Mouse (Mus musculus): Measurements from ENCODE around the gene Grem1. TPM values are rescaled to one million over a fixed set of nuclear protein-coding genes. Genes with fewer than 3 reads are reported as not detected.
A peak's percentile ranks its signal among the peaks of the same experiment; 100 is the strongest.

The Grem1 gene
- total and polyA plus RNA-seq, 3 experiments = not detected

- dilution Hi-C loops (cut with MboI; ENCODE audit: extremely low pct_ligation_motif_present, extremely low pct_unique_long_range_greater_than_20kb, low sequenced_read_pairs) (no loop called here), in situ Hi-C loops (cut with MboI; ENCODE audit: low pct_ligation_motif_present, low pct_unique_long_range_greater_than_20kb, low sequenced_read_pairs) (no loop called here)
- no peak overlapping the region for H3K4me3 ChIP-seq (replicated peaks in 1 of 3; ENCODE audit: low read depth in 2 of 3, low read length in 2 of 3, poor library complexity in 1 of 3)
- H3K36me3 ChIP-seq (replicated peaks in 1 of 2; ENCODE audit: control insufficient read depth in 1 of 2, insufficient read depth in 1 of 2, low read length in 1 of 2) = no peaks in the 10 kb centered on the region
- H3K79me2 ChIP-seq (replicated peaks; ENCODE audit: control insufficient read depth, extremely low read depth, insufficient read depth, poor library complexity, severe bottlenecking) = no peaks in the 10 kb centered on the region
- no peaks in the 10 kb centered on the region for H3K27me3 ChIP-seq (replicated peaks)
- H3K4me1 ChIP-seq (ENCODE audit: control insufficient read depth in 1 of 2, insufficient read depth in 2 of 2) = peaks cover 7 to 22% of the 10 kb centered on the region in 2 experiments; a peak in 3 of 4 replicates
- no peak overlapping the region for H3K9ac ChIP-seq (ENCODE audit: insufficient read depth, low read depth)
- H3K27ac ChIP-seq (ENCODE audit: insufficient read depth, low read depth) = no peak overlapping the region
- no peak overlapping the region for H3K4me2 ChIP-seq (ENCODE audit: insufficient read depth, low read depth, poor library complexity, severe bottlenecking)
- TF ChIP-seq CHD1 (IDR thresholded peaks at IDR 0.05; ENCODE audit: low read depth, low read length) = no peak
- no peak for TF ChIP-seq ZC3H11A (IDR thresholded peaks at IDR 0.05; ENCODE audit: low read depth, low read length)
- TF ChIP-seq MXI1 (IDR thresholded peaks at IDR 0.05; ENCODE audit: low read depth, low read length) = no peak
- TF ChIP-seq UBTF (IDR thresholded peaks at IDR 0.05; ENCODE audit: low read depth, low read length) = no peak
- no peak for TF ChIP-seq MAFK (IDR thresholded peaks at IDR 0.05; ENCODE audit: insufficient replicate concordance, low read length)
- TF ChIP-seq TBP (conservative IDR thresholded peaks at IDR 0.05; ENCODE audit: low read depth, low read length) = no peak
- no peak for TF ChIP-seq POLR2A (IDR thresholded peaks at IDR 0.05; ENCODE audit: low read depth, low read length)
- peak; percentile 10 to 48; a peak in 2 of 4 replicates for TF ChIP-seq CTCF (conservative IDR thresholded peaks at IDR 0.05 in 1 of 2, IDR thresholded peaks at IDR 0.05 in 1 of 2; ENCODE audit: low read depth in 2 of 2, low read length in 2 of 2)
- TF ChIP-seq KAT2A (IDR thresholded peaks at IDR 0.05; ENCODE audit: insufficient replicate concordance, low read length) = no peak
- no peak for TF ChIP-seq HCFC1 (IDR thresholded peaks at IDR 0.05; ENCODE audit: low read depth, low read length)
- TF ChIP-seq TCF12 (IDR thresholded peaks at IDR 0.05; ENCODE audit: low read depth, low read length) = no peak
- TF ChIP-seq SMC3 (IDR thresholded peaks at IDR 0.05; ENCODE audit: low read depth, low read length) = 0 out of 2 replicates have a peak, but pooled peaks have one; percentile 11
- TF ChIP-seq RAD21 (IDR thresholded peaks at IDR 0.05; ENCODE audit: low read depth, low read length) = peak; percentile 29
- no peak for TF ChIP-seq RCOR1 (conservative IDR thresholded peaks at IDR 0.05; ENCODE audit: low read depth, low read length)
- no peak for TF ChIP-seq JUN (IDR thresholded peaks at IDR 0.05; ENCODE audit: insufficient read depth, low read depth, low read length)
- TF ChIP-seq MYC (IDR thresholded peaks at IDR 0.05; ENCODE audit: low read depth, low read length) = peak; percentile 70; the same call in 1 of the 2 replicates
- TF ChIP-seq SIN3A (IDR thresholded peaks at IDR 0.05; ENCODE audit: low read length) = no peak
- DNase-seq (ENCODE audit: extremely low read depth) = peak; percentile 6
- no peaks in the 10 kb centered on the region for H3K9me3 ChIP-seq (replicated peaks; ENCODE audit: low read length)
Observed at GRCm38 (mm10) chr2:113778036-113778435, 19.6 kb upstream of the Grem1 start.

- Histone ChIP-seq H3K4me1 (ENCODE audit: control insufficient read depth in 1 of 2, insufficient read depth in 2 of 2) (peaks cover 4 to 13% of the 10 kb centered on the region in 2 experiments; a peak in 3 of 4 replicates), H3K9ac (ENCODE audit: insufficient read depth, low read depth) (no peak overlapping the region), H3K27ac (ENCODE audit: insufficient read depth, low read depth) (no peak overlapping the region), H3K4me2 (ENCODE audit: insufficient read depth, low read depth, poor library complexity, severe bottlenecking) (no peak overlapping the region), H3K4me3 (replicated peaks in 1 of 3; ENCODE audit: low read depth in 2 of 3, low read length in 2 of 3, poor library complexity in 1 of 3) (no peak overlapping the region), H3K79me2 (replicated peaks; ENCODE audit: control insufficient read depth, extremely low read depth, insufficient read depth, poor library complexity, severe bottlenecking) (no peaks in the 10 kb centered on the region), H3K27me3 (replicated peaks) (no peaks in the 10 kb centered on the region), H3K36me3 (replicated peaks in 1 of 2; ENCODE audit: control insufficient read depth in 1 of 2, insufficient read depth in 1 of 2, low read length in 1 of 2) (no peaks in the 10 kb centered on the region), H3K9me3 (replicated peaks; ENCODE audit: low read length) (no peaks in the 10 kb centered on the region)
- in situ Hi-C loops (cut with MboI; ENCODE audit: low pct_ligation_motif_present, low pct_unique_long_range_greater_than_20kb, low sequenced_read_pairs) = no loop called here
- dilution Hi-C loops (cut with MboI; ENCODE audit: extremely low pct_ligation_motif_present, extremely low pct_unique_long_range_greater_than_20kb, low sequenced_read_pairs) = no loop called here
- DNase-seq (ENCODE audit: extremely low read depth) = no peak
- TF ChIP-seq UBTF (IDR thresholded peaks at IDR 0.05; ENCODE audit: low read depth, low read length) (no peak), BHLHE40 (IDR thresholded peaks at IDR 0.05; ENCODE audit: low read depth, low read length) (no peak), ETS1 (conservative IDR thresholded peaks at IDR 0.05; ENCODE audit: low read depth, low read length) (no peak)
Observed at GRCm38 (mm10) chr2:113776297-113776696, 17.9 kb upstream of the Grem1 start.
